Mouse (Mus musculus): ENCODE results near the gene Timm50. TPM values are rescaled to one million over a fixed set of nuclear protein-coding genes. Genes with fewer than 3 reads are reported as not detected.

The Timm50 gene
- polyA plus RNA-seq (2021; fragmentation: Nextera tagmentation): 78.9 and 84.1 TPM in 2 replicates
- long read RNA-seq, experiment 1, transcript Timm50-201 (11 exons, 1,515 nt): major isoform, 237 of 292 reads
- long read RNA-seq, experiment 1, partial matches to known transcripts: 3 of 292 reads
- long read RNA-seq, experiment 1, other reads (novel, unspliced or antisense): 52 of 292 reads
- long read RNA-seq, experiment 2, transcript Timm50-201 (11 exons, 1,515 nt): major isoform, 91 of 117 reads
- long read RNA-seq, experiment 2, partial matches to known transcripts: 10 of 117 reads
- long read RNA-seq, experiment 2, other reads (novel, unspliced or antisense): 16 of 117 reads

DNA sequence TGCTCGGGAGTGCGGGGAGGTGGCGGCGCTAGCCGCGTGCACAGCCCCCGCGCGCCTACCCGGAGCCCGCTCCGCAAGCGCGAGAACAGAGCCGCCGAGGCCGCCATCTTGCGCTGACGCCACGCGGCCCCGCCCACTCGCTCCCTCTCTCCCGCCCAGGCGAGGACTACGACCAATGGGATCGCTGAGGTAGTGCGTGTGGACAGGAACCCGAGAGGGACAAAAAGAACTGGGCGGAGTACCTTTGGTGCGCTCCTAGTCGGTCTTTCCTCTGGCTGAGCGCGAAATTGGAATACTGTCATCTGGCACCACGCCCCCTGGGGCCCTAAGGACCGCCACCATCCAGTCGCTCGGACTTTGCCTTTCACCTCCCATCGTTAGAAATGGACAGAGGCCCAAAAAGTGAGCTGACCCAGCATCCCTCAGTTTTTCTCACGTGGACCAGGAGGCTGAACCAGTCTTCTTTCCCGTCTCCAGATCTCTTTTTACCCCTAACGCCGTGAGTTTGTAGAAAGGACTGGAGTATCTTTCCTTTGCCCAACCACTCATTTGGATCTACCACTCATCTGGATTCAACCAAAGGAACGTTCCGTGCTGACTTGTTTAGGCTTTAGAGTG lies at the start of gene Timm50:
TSS of gene Timm50 (minus strand) at position 147 of the 618 bp plus-strand sequence.

DNA sequence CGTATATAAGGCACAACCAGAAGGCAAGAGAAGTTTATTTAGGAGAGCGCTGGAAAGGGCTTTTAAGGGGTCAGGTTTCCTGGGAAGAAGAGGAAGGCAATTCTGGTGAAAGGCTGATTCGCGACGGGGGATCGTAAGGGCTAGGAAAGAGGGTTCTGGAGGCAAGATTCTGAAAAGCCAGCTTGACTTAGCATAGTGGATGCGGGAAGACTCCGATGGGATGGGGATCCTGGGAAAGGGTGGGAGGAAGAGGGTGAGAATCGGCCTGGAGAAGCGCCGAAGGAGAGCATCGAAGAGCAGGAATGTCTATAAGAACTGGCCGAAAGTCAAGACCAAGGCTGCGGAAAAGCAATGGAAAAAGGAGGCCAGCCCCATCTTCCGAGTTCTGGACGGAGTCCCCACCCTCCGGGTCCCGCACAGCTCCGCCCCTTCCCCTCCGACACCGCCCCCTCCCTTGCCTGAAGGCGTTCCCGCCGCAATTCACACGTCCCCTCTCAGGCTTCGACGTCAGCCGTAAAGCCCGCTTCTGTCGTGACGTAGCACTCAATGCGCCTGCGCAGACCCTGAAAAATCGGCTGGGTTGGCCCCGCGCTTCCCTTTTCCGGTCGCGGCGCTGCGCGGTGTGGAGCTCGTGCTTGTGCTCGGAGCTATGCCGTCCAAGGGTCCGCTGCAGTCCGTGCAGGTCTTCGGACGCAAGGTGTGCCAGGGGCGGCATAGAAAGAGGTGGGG lies 38.4 kb upstream of the Timm50 start, which contains the start of gene Rps16:
TSS of gene Rps16 (plus strand) at position 498 of the 729 bp plus-strand sequence.

DNA sequence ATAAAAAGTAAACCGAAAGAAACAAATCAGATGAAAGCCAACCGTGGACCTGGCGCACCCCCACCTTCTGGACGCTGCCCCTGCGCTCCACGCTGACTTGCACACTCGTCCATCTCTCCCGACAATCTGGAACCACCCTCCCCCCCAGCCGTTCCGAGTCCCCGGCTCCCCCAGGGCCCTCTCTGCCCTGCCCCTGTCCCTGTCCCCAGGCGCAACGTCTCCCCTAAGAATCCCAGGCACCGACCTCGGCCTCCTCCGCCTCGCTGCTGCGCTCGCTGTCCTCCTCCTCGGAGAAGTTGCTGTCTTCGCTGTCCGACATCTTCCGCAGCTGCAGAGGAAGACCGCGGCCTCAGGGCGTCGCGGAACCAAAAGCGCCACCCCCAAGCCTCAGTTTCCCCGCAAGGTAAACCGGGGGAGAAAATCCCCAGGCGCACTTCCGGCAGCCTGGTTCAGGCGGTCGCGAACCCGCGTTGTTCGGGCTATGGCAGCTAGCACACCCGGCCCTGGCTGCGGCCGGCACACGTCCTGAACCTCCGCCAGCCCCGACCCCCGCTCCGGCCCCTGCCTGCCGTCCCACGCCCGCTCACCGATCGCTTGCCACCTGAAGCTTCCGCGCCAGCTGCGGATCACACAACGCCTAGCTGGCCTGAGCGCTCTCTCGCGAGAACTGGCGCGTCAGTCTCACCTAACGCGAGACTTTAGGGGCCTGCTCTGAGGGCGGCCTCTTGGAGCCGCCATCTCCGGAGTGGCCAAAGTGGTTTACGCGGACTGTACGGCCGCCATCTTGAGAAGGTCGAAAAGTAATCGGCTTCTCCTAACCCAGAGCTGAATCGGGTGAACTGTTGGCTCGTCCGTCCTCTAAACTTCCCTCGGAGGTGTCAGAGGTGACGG lies 26.5 kb upstream of the Timm50 start, which contains the start of gene Supt5:
TSS of gene Supt5 (minus strand) at position 639 of the 891 bp plus-strand sequence.

DNA sequence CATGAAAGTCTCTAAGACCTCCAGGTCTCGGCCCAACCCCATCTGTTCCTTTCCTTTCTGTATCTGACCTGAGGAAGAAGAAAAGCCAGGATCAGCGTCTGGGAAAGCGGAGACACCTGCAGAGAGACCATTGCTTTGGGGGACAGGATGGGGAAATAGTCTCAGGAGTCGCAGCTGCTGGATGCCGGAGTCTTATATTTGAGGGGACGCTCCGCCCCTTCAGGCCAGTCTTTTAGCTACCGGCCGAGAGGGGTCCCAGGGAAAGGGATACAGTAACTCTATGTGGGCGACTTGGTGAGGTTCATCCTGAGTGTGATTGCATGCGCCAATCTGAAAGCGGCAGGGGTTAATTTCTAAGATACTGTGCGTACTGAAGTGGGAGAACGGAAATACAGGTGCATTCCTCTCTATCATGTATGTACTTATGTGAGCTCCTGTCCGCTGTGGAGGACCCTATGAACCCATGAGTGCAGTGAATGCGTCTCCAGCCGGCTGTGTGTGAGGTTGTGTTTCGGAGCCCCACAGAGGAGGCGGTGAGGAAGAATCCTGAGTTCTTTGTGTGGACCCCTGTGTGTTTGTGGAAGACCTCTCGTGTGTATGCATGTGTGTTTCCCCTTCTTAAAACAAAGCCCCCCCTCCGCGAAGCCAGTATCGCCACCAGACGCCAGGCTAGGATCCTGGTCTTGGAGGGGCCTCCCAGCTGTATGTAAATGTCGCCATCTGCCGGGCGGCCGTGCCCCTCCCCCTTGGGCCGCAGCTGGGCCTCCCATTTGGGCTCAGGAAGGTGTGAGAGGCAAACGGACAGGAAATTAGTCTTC lies 10.0 kb downstream of the Timm50 start, which contains the start of gene Dll3:
TSS of gene Dll3 (minus strand) at position 623 of the 818 bp plus-strand sequence.

DNA sequence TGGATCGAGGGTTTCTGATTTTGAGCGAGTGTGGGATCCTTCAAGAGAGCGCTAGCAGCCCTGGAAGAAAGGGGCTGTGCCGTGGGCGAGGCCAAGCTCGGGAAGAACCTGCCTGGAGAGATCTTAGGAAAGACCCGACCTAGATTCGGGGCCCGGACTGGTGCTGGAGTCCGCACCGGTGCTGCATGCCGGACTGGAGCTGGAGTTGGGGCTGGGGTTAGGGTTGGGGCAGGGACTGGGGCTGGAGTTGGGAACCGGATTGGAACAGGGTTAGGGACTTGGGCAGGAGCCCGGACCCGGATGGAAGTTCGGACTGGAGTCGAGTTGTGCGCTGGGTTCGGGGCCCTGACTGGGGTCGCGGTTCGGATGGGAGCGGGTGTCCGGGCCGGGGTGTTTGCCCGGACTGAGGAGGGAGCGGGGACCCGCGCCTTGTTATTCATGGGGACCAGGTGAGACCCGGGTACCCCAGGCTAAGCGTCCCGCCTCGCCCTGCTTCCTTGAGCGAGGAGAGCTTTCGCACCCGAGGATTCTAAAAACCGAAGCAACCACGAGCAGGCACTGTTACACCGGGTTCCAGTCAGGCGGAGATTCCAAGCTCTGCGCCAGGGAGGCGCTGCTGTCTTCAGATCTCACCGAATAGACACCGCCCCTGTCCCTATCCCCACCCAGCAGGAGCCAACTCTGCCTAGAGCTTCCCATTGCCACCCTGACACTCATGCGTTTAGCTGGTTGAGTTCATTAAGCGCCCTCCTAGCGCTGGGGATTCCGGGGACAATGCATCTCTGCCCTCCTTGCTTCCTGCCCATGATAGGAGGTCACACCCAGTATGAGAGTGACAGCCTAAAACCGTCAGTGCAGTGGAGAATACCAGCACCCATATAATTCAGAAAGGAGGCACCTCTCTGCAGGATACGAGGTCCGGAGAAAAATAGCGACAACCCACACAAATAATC lies 21.0 kb downstream of the Timm50 start, which contains the start of gene Selenov:
TSS of gene Selenov (minus strand) at position 549 of the 953 bp plus-strand sequence.

DNA sequence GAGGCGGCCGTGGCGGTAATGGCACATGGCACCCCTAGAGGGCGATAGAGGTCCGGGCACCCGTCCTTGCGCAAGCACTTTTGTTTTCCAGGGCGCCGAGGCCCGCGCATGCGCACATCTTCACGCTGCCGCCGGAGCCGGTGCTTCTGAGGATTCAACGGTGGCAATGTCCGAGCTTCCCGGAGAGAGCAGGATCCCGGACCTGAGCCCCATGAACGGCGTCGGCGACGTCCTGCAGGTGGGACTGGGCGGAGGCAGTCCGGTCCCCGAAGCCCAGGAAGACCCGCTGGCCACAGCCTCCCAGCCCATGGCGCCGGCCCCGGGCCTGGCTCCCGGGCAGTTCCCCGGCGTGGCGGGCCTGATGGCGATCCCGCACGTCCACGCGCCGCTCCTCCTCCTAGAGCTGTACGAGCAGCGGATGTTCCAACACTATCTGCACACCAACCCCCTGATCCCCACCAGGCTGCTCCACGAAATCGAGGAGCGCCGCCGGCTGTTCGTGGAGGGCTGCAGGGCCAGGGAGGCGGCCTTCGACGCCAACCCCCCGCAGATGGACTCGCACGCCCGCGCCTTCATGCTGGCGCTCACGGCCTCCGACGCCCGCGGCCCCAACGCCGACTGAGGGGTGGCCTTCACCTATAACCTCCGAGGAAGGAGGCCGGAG lies 34.1 kb downstream of the Timm50 start, which contains the start of gene Eid2b:
TSS of gene Eid2b (plus strand) at position 125 of the 664 bp plus-strand sequence.

DNA sequence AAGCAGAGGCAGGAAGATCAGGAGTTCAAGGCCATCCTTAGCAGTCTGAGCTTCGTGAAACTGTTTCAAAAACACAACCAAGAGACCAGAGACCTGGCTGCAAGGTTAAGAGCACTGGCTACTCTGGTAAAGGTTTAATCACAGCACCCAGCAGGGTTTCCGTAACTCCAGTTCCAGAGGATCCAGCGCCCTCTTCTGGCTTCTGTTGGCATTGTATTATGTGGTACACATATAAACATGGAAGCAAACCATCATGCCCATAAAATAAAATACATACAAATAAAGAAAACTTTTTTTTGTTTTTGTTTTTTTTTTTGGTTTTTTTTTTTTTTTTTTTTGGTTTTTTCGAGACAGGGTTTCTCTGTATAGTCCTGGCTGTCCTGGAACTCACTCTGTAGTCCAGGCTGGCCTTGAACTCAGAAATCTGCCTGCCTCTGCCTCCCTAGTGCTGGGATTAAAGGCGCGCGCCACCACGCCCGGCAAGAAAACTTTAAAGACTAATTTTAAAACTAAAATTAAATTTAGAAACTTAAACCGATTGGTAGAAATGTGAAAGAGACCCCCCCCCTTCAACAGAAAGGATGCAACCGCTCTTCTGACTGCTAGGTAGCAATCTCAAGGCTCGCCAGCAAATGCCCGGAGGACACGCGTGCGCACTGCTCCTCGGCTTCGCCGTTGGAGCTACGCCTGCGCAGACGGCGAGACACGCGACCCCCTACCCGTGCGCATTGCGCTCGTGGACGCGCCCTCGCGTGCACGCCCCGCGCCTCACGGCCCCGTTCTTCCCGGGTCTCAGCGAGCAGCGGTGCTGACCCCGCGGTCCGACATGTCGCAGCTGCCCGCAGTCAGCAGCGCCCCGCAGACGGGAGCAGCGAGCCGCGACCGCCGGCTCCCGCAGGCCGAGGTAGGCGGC lies 44.5 kb downstream of the Timm50 start, which contains the start of gene Eid2:
TSS of gene Eid2 (plus strand) at position 753 of the 913 bp plus-strand sequence.

Other genes starting within 250 kb of the Timm50 start
- gene Fcgbp, start 240.8 kb downstream of the Timm50 start, polyA plus RNA-seq (2021; fragmentation: Nextera tagmentation): 0.11 and 0.13 TPM in 2 replicates
- 0.04 TPM in 1 of 2 replicates, not detected in the other for gene 9530053A07Rik, start 182.6 kb downstream of the Timm50 start, polyA plus RNA-seq (2021; fragmentation: Nextera tagmentation)
- gene Fbl, start 142.4 kb downstream of the Timm50 start, polyA plus RNA-seq (2021; fragmentation: Nextera tagmentation): 11.2 and 18.6 TPM in 2 replicates
- gene Dyrk1b, start 132.6 kb downstream of the Timm50 start, polyA plus RNA-seq (2021; fragmentation: Nextera tagmentation): 8.2 and 18.6 TPM in 2 replicates
- gene Eid2, start 44.2 kb downstream of the Timm50 start, polyA plus RNA-seq (2021; fragmentation: Nextera tagmentation): 7.4 and 8.2 TPM in 2 replicates
- 28.4 and 33.0 TPM in 2 replicates for gene Eid2b, start 34.3 kb downstream of the Timm50 start, polyA plus RNA-seq (2021; fragmentation: Nextera tagmentation)
- 0.48 and 1.1 TPM in 2 replicates for gene Selenov, start 20.9 kb downstream of the Timm50 start, polyA plus RNA-seq (2021; fragmentation: Nextera tagmentation)
- gene Dll3, start 9.8 kb downstream of the Timm50 start, polyA plus RNA-seq (2021; fragmentation: Nextera tagmentation): 2.5 and 2.6 TPM in 2 replicates
- gene Supt5, start 26.7 kb upstream of the Timm50 start, polyA plus RNA-seq (2021; fragmentation: Nextera tagmentation): 37.9 and 54.9 TPM in 2 replicates
- 1,527 and 1,591 TPM in 2 replicates for gene Rps16, start 38.6 kb upstream of the Timm50 start, polyA plus RNA-seq (2021; fragmentation: Nextera tagmentation)
- gene Plekhg2, start 60.5 kb upstream of the Timm50 start, polyA plus RNA-seq (2021; fragmentation: Nextera tagmentation): 0.76 and 0.94 TPM in 2 replicates
- gene Zfp36, start 68.2 kb upstream of the Timm50 start, polyA plus RNA-seq (2021; fragmentation: Nextera tagmentation): 0.63 and 1.9 TPM in 2 replicates
- gene Med29, start 80.6 kb upstream of the Timm50 start, polyA plus RNA-seq (2021; fragmentation: Nextera tagmentation): 67.8 and 75.0 TPM in 2 replicates
- 36.9 and 42.4 TPM in 2 replicates for gene Paf1, start 80.9 kb upstream of the Timm50 start, polyA plus RNA-seq (2021; fragmentation: Nextera tagmentation)
- gene Gmfg, start 125.4 kb upstream of the Timm50 start, polyA plus RNA-seq (2021; fragmentation: Nextera tagmentation): 5.8 and 7.2 TPM in 2 replicates
- 4.3 and 24.4 TPM in 2 replicates for gene Lrfn1, start 139.9 kb upstream of the Timm50 start, polyA plus RNA-seq (2021; fragmentation: Nextera tagmentation)
- gene Ifnl2, start 198.4 kb upstream of the Timm50 start, polyA plus RNA-seq (2021; fragmentation: Nextera tagmentation): not detected in 2 replicates
- gene Ifnl3, start 210.8 kb upstream of the Timm50 start, polyA plus RNA-seq (2021; fragmentation: Nextera tagmentation): not detected in 2 replicates
- gene Sycn, start 228.8 kb upstream of the Timm50 start, polyA plus RNA-seq (2021; fragmentation: Nextera tagmentation): not detected in 2 replicates
- gene Nccrp1, start 235.2 kb upstream of the Timm50 start, polyA plus RNA-seq (2021; fragmentation: Nextera tagmentation): 0.09 TPM in 1 of 2 replicates, not detected in the other

Measured in left cerebral cortex, adult 6 months (tissue).